Mouse (Mus musculus): ENCODE results near the gene Col27a1.

Gene Col27a1

GRCm38 (mm10) chr4:63225373-63225772, 11.6 kb downstream of the Col27a1 start:
- no peak for DNase-seq (ENCODE audit: low read depth, low spot score)

- no peak for DNase-seq (ENCODE audit: low read depth, low spot score)
These were observed 12.5 kb downstream of the Col27a1 start for GRCm38 (mm10) chr4:63226164-63226882.

- DNase-seq (ENCODE audit: low read depth, low spot score) = no peak
These were observed 13.1 kb downstream of the Col27a1 start for GRCm38 (mm10) chr4:63226883-63227235.

GRCm38 (mm10) chr4:63228943-63229342, 15.1 kb downstream of the Col27a1 start:
- no peak for DNase-seq (ENCODE audit: low read depth, low spot score)

GRCm38 (mm10) chr4:63229991-63230581, 16.3 kb downstream of the Col27a1 start:
- no peak for DNase-seq (ENCODE audit: low read depth, low spot score)

- DNase-seq (ENCODE audit: low read depth, low spot score) = no peak
These were observed 17.3 kb downstream of the Col27a1 start for GRCm38 (mm10) chr4:63231121-63231520.

- no peak for DNase-seq (ENCODE audit: low read depth, low spot score)
These were observed 18.8 kb downstream of the Col27a1 start for GRCm38 (mm10) chr4:63232542-63233020.

- DNase-seq (ENCODE audit: low read depth, low spot score) = no peak
These were observed 20.0 kb downstream of the Col27a1 start for GRCm38 (mm10) chr4:63233557-63234452.

- DNase-seq (ENCODE audit: low read depth, low spot score) = no peak
These were observed 21.0 kb downstream of the Col27a1 start for GRCm38 (mm10) chr4:63234852-63235251.

GRCm38 (mm10) chr4:63236235-63236634, 22.4 kb downstream of the Col27a1 start:
- DNase-seq (ENCODE audit: low read depth, low spot score) = no peak

GRCm38 (mm10) chr4:63237225-63237624, 23.4 kb downstream of the Col27a1 start:
- no peak for DNase-seq (ENCODE audit: low read depth, low spot score)

- DNase-seq (ENCODE audit: low read depth, low spot score) = no peak
These were observed 24.3 kb downstream of the Col27a1 start for GRCm38 (mm10) chr4:63238141-63238540.

- no peak for DNase-seq (ENCODE audit: low read depth, low spot score)
These were observed 24.9 kb downstream of the Col27a1 start for GRCm38 (mm10) chr4:63238722-63239121.

GRCm38 (mm10) chr4:63241031-63241430, 27.2 kb downstream of the Col27a1 start:
- no peak for DNase-seq (ENCODE audit: low read depth, low spot score)

GRCm38 (mm10) chr4:63247991-63248390, 34.2 kb downstream of the Col27a1 start:
- no peak for DNase-seq (ENCODE audit: low read depth, low spot score)

- no peak for DNase-seq (ENCODE audit: low read depth, low spot score)
These were observed 35.1 kb downstream of the Col27a1 start for GRCm38 (mm10) chr4:63248951-63249350.

GRCm38 (mm10) chr4:63251760-63252159, 38.0 kb downstream of the Col27a1 start:
- DNase-seq (ENCODE audit: low read depth, low spot score) = no peak

- DNase-seq (ENCODE audit: low read depth, low spot score) = no peak
These were observed 39.9 kb downstream of the Col27a1 start for GRCm38 (mm10) chr4:63253716-63254115.

- DNase-seq (ENCODE audit: low read depth, low spot score) = no peak
These were observed 40.3 kb downstream of the Col27a1 start for GRCm38 (mm10) chr4:63254151-63254550.

- DNase-seq (ENCODE audit: low read depth, low spot score) = no peak
These were observed 42.6 kb downstream of the Col27a1 start for GRCm38 (mm10) chr4:63256371-63256770.

GRCm38 (mm10) chr4:63257346-63257745, 43.5 kb downstream of the Col27a1 start:
- DNase-seq (ENCODE audit: low read depth, low spot score) = no peak

- DNase-seq (ENCODE audit: low read depth, low spot score) = no peak
These were observed 44.3 kb downstream of the Col27a1 start for GRCm38 (mm10) chr4:63258096-63258495.
